36 mouse cellular contexts compared by ENCODE assay signal in genomic region chr9:99095192-99095591, GRCm38 (mm10). TPM values are rescaled to one million over a fixed set of nuclear protein-coding genes. Genes with fewer than 3 reads are reported as not detected.
DNase-seq lines count a peak whose midpoint lies in the region; ATAC-seq and TF ChIP-seq lines count a peak whose summit lies in the region.
"Had no signal": no experiment of that assay in that cellular context is flagged by ENCODE, and none has a peak within 500 bp of the region (broad histone marks: within the 10 kb centered on the region; RNA-seq: fewer than 3 reads in every experiment).

No protein-coding gene starts in this region.

- peak; percentile 63 for ATAC-seq in megakaryocyte-erythroid progenitor cell, adult 5-6 weeks (replicated peaks; ENCODE audit: low FRiP score, low TSS enrichment, poor library complexity, severe bottlenecking)
- ATAC-seq: CD4-positive, CD25-positive, alpha-beta regulatory T cell, adult 4 months; forebrain, embryonic 13.5 days; forebrain, embryonic 16.5 days; Patski had no signal

- no peak for TF ChIP-seq POLR2A in lung, adult 2 months (IDR thresholded peaks at IDR 0.05; ENCODE audit: borderline replicate concordance, extremely low read depth, low read depth, low read length)

- WGBS in lung, adult 2 months: 66% methylated on average over 7 of the region's 7 CpGs

- H3K4me3 ChIP-seq in lung, adult 2 months (replicated peaks; ENCODE audit: extremely low read depth, low read depth, low read length): no peak overlapping the region
- H3K4me3 ChIP-seq: embryonic facial prominence, embryonic 10.5 days; embryonic facial prominence, embryonic 13.5 days; erythroblast, embryonic 14.5 days; forebrain, embryonic 10.5 days; forebrain, embryonic 13.5 days; heart, embryonic 13.5 days; hindbrain, embryonic 12.5 days; hindbrain, embryonic 15.5 days had no signal

- no peak for TF ChIP-seq CTCF in lung, adult 2 months (IDR thresholded peaks at IDR 0.05; ENCODE audit: insufficient read depth, low read length)

- peak; percentile 20 to 45 for DNase-seq in layer of hippocampus, adult 18-20 months (ENCODE audit: low spot score in 2 of 2)
- no peak for DNase-seq in layer of hippocampus, postnatal 36 days
- DNase-seq in right cerebral cortex, adult 2 months (ENCODE audit: low spot score in 2 of 2): peak; percentile 19 to 23
- DNase-seq in right cerebral cortex, postnatal 14 days: no peak
- peak; percentile 39 for DNase-seq in brain, adult 2 months (ENCODE audit: low read depth, low spot score)
- DNase-seq in thymus, postnatal 36 days: no peak
- DNase-seq in lung, adult 2 months: no peak
- DNase-seq: adrenal gland, postnatal 10 days; adrenal gland, postnatal 36 days; cerebellum, adult 11 months; cerebellum, adult 8-10 months; cerebellum, postnatal 10 days; cerebellum, postnatal 36 days; embryo, embryonic 11 days; gastrocnemius, postnatal 25 days; heart, adult 18-20 months had no signal

- H3K4me1 ChIP-seq in lung, adult 2 months (ENCODE audit: control insufficient read depth, insufficient read depth, low read length): peaks cover 4% of the 10 kb centered on the region; the same call in 1 of the 2 replicates

RNA-seq across cellular contexts. Expression of gene Pik3cb, which starts 45.2 kb away (rescaled TPM):
- total RNA-seq in layer of hippocampus, adult 18-20 months (2021): 10 to 100 TPM; 27.6 to 28.0 TPM
- total RNA-seq in layer of hippocampus, postnatal 36 days (2021): 10 to 100 TPM; 27.8 to 29.2 TPM
- 9.5 and 14.1 TPM in 2 replicates for total RNA-seq in megakaryocyte-erythroid progenitor cell, adult 5-6 weeks (2014; fragmentation: Nextera tagmentation)
- 2.9 and 5.5 TPM in 2 replicates for total RNA-seq in megakaryocyte-erythroid progenitor cell, adult 5-6 weeks (2017)
- polyA plus RNA-seq in lung, adult 2 months (2012; rRNA removed): 6.4 and 11.1 TPM in 2 replicates

RNA-seq across cellular contexts. Expression of gene Gm1123, which starts 59.7 kb away (rescaled TPM):
- not detected for total RNA-seq in layer of hippocampus, adult 18-20 months (2021)
- not detected for total RNA-seq in layer of hippocampus, postnatal 36 days (2021)
- total RNA-seq in megakaryocyte-erythroid progenitor cell, adult 5-6 weeks (2014; fragmentation: Nextera tagmentation): not detected in 2 replicates
- not detected in 2 replicates for total RNA-seq in megakaryocyte-erythroid progenitor cell, adult 5-6 weeks (2017)
- 0.38 TPM in 1 of 2 replicates, not detected in the other for polyA plus RNA-seq in lung, adult 2 months (2012; rRNA removed)
- total RNA-seq: adrenal gland, adult 18-20 months; adrenal gland, postnatal 10 days; adrenal gland, postnatal 36 days; gastrocnemius, adult 8-10 months; gastrocnemius, postnatal 25 days; heart, postnatal 25 days; hematopoietic stem cell, adult 5-6 weeks had no signal
- polyA plus RNA-seq: C2C12; cortical plate, adult 2 months; embryonic facial prominence, embryonic 10.5 days; embryonic facial prominence, embryonic 13.5 days; erythroblast, embryonic 14.5 days; forebrain, embryonic 10.5 days; forebrain, embryonic 16.5 days; frontal cortex, adult 2 months; gonadal fat pad, adult 2 months; heart, embryonic 13.5 days; hindbrain, embryonic 12.5 days; Patski had no signal

Comparison
In these comparisons a context has a peak if more than half of its experiments do, and no peak if none do; other contexts are left out.
1. DNase-seq: peak in layer of hippocampus, adult 18-20 months (2 of 2), right cerebral cortex, adult 2 months (2 of 2) and brain, adult 2 months (single experiment); none in layer of hippocampus, postnatal 36 days (0 of 2), right cerebral cortex, postnatal 14 days (single experiment), thymus, postnatal 36 days (0 of 2) and lung, adult 2 months (single experiment).